Mouse (Mus musculus): ENCODE data around the gene Ccdc146.
A peak's percentile ranks its signal among the peaks of the same experiment; 100 is the strongest.
"Not testable (repeated sequence)": the region's sequence is repeated elsewhere in the genome, so short reads cannot be mapped to it uniquely, and the experiment has no call there.

The Ccdc146 gene

DNA sequence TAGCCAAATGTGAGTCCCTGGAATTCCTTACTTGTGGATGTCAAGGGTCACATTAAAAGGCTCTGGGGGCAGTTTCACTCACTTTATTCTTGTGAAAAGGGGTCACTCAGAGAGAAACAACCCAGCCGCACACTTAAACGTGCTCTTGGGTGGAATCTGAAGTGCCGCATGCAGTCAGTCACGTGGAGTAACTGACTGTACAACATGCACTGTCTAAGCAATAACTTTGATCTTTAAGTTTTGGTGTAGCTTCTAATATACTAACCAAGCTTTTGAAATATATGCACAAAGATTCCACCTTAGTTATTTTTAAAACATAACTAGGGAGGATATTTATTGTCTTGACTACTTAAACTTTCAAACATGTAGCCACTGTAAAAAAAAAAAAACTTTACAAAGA, 47.5 kb downstream of the Ccdc146 start:
- H3K27me3 ChIP-seq (ENCODE audit: control insufficient read depth, insufficient read depth, low read length, poor library complexity, severe bottlenecking) = no peaks in the 10 kb centered on the region
- no peak for DNase-seq (ENCODE audit: low read depth, low spot score)
- H3K36me3 ChIP-seq (ENCODE audit: control insufficient read depth, insufficient read depth, low read length, poor library complexity, severe bottlenecking) = no peaks in the 10 kb centered on the region

DNA sequence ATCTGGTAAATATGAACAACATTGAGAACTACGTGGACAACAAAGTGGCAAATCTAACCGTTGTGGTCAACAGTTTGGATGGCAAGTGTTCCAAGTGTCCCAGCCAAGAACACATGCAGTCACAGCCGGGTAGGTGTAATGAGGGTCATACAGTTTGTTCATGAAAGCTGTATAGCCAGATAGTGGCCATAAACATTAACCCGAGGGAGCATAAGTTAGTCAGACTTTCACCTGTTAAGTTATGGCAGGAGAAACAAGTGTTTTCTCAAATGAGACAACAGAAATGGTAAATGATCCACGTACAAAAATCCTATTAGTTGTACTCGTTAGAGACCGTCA, 51.3 kb downstream of the Ccdc146 start:
- Histone ChIP-seq H3K27me3 (ENCODE audit: control insufficient read depth, insufficient read depth, low read length, poor library complexity, severe bottlenecking) (no peaks in the 10 kb centered on the region), H3K36me3 (ENCODE audit: control insufficient read depth, insufficient read depth, low read length, poor library complexity, severe bottlenecking) (no peaks in the 10 kb centered on the region)
- no peak for DNase-seq (ENCODE audit: low read depth, low spot score)

DNA sequence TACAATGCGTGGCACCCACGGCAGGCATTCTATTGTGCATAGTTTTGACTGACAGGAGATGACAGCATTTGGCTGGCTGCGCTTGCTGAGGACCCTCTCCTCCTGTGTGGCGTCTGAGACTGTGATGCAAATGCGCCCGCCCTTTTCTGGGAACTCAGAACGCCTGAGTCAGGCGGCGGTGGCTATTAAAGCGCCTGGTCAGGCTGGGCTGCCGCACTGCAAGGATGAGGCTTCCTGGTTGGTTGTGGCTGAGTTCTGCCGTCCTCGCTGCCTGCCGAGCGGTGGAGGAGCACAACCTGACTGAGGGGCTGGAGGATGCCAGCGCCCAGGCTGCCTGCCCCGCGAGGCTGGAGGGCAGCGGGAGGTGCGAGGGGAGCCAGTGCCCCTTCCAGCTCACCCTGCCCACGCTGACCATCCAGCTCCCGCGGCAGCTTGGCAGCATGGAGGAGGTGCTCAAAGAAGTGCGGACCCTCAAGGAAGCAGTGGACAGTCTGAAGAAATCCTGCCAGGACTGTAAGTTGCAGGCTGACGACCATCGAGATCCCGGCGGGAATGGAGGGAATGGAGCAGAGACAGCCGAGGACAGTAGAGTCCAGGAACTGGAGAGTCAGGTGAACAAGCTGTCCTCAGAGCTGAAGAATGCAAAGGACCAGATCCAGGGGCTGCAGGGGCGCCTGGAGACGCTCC, 51.8 kb downstream of the Ccdc146 start, which contains the start of gene Fgl2:
TSS of gene Fgl2 (plus strand) at position 150 of the 687 bp plus-strand sequence.
- peak; percentile 47 for DNase-seq (ENCODE audit: low read depth, low spot score)

DNA sequence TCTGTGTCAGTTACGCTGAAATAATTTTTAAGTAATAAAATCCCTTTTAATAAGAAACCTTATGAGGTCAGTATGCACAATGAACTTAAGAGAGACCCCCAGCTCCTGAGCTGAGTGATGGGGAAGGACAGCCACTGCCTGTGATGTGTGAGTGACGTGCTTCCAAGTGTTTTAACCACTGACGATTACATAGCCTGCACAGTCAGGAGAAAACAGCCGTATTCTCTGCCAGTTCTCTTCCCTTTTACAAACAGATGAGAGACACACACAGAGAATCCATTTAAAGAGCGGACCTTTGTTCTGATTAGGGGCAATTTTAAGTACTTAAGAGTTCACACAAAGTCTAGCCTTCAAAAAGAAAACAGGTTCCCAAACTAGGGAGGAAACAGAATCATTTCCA, 52.6 kb downstream of the Ccdc146 start:
- no peak for DNase-seq (ENCODE audit: low read depth, low spot score)
- Histone ChIP-seq H3K36me3 (ENCODE audit: control insufficient read depth, insufficient read depth, low read length, poor library complexity, severe bottlenecking) (no peaks in the 10 kb centered on the region), H3K27me3 (ENCODE audit: control insufficient read depth, insufficient read depth, low read length, poor library complexity, severe bottlenecking) (no peaks in the 10 kb centered on the region)

More for the DNA sequence above, 51.8 kb downstream of the Ccdc146 start, which contains the start of gene Fgl2:
- Histone ChIP-seq H3K36me3 (ENCODE audit: control insufficient read depth, insufficient read depth, low read length, poor library complexity, severe bottlenecking) (no peaks in the 10 kb centered on the region), H3K27me3 (ENCODE audit: control insufficient read depth, insufficient read depth, low read length, poor library complexity, severe bottlenecking) (no peaks in the 10 kb centered on the region)

DNA sequence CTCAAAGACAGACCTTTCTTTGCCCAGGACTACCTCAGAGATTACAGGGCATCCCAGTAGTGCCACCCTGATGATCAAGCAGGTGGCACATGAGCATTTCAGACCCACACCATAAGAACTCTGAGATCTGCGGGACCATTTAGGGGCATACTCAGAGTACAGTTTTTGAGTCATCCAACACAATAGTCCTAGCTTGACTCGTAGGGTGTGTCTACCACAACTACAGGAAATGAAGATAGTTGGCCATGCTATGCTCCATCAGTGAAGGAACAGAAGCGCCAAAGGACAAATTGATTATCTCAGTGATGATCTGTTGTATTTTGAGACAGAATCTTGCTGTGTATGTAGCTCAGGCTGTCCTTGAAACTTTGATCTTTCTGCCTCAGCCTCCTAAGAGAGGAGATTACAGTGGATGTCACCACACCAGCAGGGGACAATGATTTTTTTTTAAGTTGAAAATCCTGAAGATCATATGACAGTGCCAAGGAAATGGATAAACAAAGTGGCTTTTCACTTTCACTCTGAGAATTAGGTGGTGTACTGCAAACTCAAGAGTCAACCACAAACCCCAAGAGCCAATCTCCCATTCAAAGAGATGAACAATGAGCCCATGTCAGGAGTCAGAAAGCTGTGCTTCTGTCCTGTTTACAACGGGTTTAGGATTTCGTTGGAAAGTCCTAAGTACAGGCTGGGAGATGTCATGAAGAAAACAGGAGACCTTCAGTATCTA, 54.1 kb downstream of the Ccdc146 start:
- DNase-seq (ENCODE audit: low read depth, low spot score) = no peak
- H3K27me3 ChIP-seq (ENCODE audit: control insufficient read depth, insufficient read depth, low read length, poor library complexity, severe bottlenecking) = no peaks in the 10 kb centered on the region
- H3K36me3 ChIP-seq (ENCODE audit: control insufficient read depth, insufficient read depth, low read length, poor library complexity, severe bottlenecking) = no peaks in the 10 kb centered on the region

DNA sequence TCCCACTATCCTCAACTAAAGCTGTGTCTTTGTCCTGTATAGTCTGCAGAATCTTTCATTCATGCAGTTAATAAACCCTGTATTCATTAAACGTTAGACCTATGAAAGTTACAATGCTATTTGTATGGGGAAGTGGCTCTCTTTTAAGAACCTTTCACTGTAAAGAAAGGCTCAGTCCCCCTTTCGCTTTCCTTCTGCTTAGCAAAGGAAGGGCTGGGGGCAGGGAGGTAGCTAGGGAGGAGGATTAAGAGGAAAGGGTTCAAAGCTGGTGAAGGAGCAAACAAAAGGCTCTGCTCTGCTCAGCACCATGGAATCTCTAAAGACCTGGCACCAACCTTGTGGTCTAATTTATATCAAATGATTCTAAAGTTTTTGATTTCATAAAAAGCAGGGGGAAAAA, 57.0 kb downstream of the Ccdc146 start:
- no peaks in the 10 kb centered on the region for H3K36me3 ChIP-seq (ENCODE audit: control insufficient read depth, insufficient read depth, low read length, poor library complexity, severe bottlenecking)
- no peaks in the 10 kb centered on the region for H3K27me3 ChIP-seq (ENCODE audit: control insufficient read depth, insufficient read depth, low read length, poor library complexity, severe bottlenecking)
- DNase-seq (ENCODE audit: low read depth, low spot score) = peak; percentile 33

DNA sequence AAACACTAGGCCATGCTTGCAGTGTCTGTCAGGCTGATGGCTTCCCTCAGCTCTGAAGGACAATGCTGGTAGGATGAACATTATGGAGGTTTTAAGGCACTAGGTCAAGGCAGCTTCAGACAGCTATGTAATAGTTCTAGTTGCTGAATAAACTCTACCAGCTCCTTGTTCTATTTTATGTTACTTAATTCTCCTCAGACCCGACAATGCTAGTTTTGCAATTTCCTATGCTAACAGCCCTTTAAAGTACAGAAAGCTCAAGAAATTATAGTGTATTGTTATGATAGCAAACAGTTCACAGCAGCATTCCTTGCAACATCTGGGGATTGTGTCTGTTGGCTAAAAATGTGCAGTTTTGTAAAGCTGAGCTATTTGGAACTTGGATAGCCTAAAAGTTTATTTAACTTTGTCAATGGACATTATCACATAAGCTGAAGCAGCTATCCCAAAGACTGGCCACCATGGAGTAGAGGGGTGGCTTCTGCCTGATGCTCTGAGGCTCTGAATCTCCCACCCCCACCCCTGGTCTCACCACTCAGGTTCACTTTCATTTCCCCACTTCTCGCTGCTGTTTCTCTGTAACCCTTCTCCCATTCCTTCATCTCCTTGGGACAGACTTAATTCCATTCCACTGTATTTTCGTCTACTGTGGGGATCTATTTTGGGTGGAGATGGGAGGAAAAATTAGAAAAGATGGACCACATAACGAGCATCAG, 58.0 kb downstream of the Ccdc146 start:
- DNase-seq (ENCODE audit: low read depth, low spot score) = no peak
- H3K36me3 ChIP-seq (ENCODE audit: control insufficient read depth, insufficient read depth, low read length, poor library complexity, severe bottlenecking) = no peaks in the 10 kb centered on the region

DNA sequence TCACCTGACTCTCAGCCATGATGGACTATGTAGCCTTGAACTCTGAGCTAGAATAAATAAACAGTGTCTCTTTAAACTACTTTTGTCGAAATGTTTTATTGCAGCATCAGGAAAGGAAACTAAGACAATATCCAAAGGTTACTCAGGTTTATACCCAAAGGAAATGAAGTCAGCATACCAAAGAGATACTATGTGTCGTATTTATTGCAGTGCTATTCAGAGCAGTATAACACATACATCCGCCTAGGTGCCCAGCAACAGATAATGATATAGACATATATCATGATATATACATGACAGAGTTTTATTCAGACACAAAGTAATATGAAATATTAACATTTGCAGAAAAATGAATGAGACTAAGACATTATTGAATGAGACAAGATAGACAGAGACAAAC, 61.1 kb downstream of the Ccdc146 start:
- Histone ChIP-seq H3K36me3 (ENCODE audit: control insufficient read depth, insufficient read depth, low read length, poor library complexity, severe bottlenecking) (no peaks in the 10 kb centered on the region), H3K27me3 (ENCODE audit: control insufficient read depth, insufficient read depth, low read length, poor library complexity, severe bottlenecking) (no peaks in the 10 kb centered on the region)
- DNase-seq (ENCODE audit: low read depth, low spot score) = no peak

More for the DNA sequence above, 58.0 kb downstream of the Ccdc146 start:
- no peaks in the 10 kb centered on the region for H3K27me3 ChIP-seq (ENCODE audit: control insufficient read depth, insufficient read depth, low read length, poor library complexity, severe bottlenecking)

DNA sequence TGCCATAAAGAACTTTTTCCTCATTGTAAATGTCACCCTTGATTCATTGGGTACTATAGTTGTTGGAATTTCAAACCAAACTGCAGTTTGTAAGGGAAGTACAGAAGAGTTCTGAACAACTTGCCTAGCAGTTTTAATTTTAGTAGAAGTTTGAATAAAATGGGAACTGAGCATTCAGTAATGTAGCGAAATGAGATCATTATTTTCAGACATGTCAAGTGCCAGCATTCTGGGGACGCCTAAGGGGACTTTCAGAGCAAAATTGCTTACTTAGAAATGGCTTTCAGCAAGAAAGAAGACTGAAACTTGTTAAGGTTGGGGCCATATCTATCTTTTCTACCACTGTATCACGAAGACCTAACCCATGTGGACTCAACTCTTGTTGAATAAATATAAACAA, 65.8 kb downstream of the Ccdc146 start:
- Histone ChIP-seq H3K36me3 (ENCODE audit: control insufficient read depth, insufficient read depth, low read length, poor library complexity, severe bottlenecking) (no peaks in the 10 kb centered on the region), H3K27me3 (ENCODE audit: control insufficient read depth, insufficient read depth, low read length, poor library complexity, severe bottlenecking) (no peaks in the 10 kb centered on the region)
- DNase-seq (ENCODE audit: low read depth, low spot score) = no peak

DNA sequence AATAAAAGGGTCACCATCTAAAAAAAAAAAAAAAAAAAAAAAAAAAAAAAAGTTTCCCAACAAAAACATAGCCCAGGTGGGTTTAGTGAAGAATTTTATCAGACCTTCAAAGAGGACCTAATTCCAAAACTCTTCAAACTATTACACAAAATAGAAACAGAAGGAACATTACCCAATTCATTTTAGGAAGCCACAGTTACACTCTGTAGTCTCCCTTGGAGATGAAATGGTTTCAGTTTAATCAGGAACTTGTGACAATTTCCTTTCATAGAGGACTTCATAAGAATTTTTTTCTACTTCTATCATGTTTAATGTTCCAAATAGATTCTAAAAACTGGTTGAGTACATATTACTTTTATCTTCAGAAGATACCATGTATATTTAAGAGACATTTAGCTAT, 72.8 kb downstream of the Ccdc146 start:
- no peaks in the 10 kb centered on the region for H3K36me3 ChIP-seq (ENCODE audit: control insufficient read depth, insufficient read depth, low read length, poor library complexity, severe bottlenecking)
- no peak for DNase-seq (ENCODE audit: low read depth, low spot score)
- no peaks in the 10 kb centered on the region for H3K27me3 ChIP-seq (ENCODE audit: control insufficient read depth, insufficient read depth, low read length, poor library complexity, severe bottlenecking)

DNA sequence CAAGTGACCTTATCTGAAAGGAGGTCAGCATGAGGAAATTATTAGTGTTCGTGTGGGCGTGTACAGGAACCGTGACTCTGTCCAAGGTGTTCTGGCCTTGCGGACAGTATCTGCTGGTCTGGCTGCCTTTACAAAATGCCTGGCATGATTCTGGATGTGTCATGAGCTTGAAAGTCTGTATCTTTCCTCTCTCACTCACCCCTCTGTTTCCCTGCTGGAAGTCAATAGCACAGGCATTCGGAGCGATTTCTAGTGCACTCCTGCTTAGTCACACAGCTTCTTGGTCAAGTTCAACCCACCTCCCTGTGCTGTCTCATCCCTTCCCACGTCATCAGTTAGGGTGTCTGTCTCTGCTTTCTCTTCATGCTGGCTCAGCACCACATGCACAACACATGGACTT, 76.1 kb downstream of the Ccdc146 start:
- no peaks in the 10 kb centered on the region for H3K27me3 ChIP-seq (ENCODE audit: control insufficient read depth, insufficient read depth, low read length, poor library complexity, severe bottlenecking)
- DNase-seq (ENCODE audit: low read depth, low spot score) = no peak
- H3K36me3 ChIP-seq (ENCODE audit: control insufficient read depth, insufficient read depth, low read length, poor library complexity, severe bottlenecking) = no peaks in the 10 kb centered on the region

DNA sequence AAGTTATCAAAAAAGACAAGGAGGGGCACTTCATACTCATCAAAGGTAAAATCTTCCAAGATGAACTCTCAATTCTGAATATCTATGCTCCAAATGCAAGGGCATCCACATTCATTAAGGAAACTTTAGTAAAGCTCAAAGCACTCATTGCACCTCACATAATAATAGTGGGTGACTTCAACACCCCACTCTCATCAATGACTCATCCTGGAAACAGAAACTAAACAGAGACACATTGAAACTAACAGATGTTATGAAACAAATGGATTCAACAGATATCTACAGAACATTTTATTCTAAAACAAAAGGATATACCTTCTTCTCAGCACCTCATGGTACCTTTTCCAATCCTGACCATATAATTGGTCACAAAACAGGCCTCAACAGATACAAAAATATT, 82.2 kb downstream of the Ccdc146 start:
- H3K36me3 ChIP-seq (ENCODE audit: control insufficient read depth, insufficient read depth, low read length, poor library complexity, severe bottlenecking); H3K27me3 ChIP-seq (ENCODE audit: control insufficient read depth, insufficient read depth, low read length, poor library complexity, severe bottlenecking); DNase-seq (ENCODE audit: low read depth, low spot score): not testable (repeated sequence)

DNA sequence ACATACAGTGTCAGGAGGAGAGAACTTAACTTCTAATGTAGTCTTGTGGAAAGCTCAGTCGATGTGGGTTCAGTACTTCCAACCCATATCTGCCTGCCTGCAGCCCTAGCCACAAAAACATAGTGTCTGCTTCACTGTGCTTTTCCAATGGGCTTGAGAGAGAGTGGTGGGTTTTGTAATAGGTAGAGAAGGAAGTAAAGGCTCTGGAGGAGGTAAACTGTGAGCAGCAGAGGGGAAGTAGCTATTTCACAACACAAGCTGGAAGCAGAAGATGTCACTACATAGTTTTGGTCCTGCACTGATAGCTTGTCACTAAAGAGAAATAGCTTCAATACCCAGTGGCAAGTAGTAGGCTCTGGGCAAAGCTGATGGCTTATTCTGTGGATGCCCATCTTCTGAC, 92.4 kb downstream of the Ccdc146 start:
- no peaks in the 10 kb centered on the region for H3K36me3 ChIP-seq (ENCODE audit: control insufficient read depth, insufficient read depth, low read length, poor library complexity, severe bottlenecking)
- H3K27me3 ChIP-seq (ENCODE audit: control insufficient read depth, insufficient read depth, low read length, poor library complexity, severe bottlenecking) = no peaks in the 10 kb centered on the region
- peak; percentile 11 for DNase-seq (ENCODE audit: low read depth, low spot score)

DNA sequence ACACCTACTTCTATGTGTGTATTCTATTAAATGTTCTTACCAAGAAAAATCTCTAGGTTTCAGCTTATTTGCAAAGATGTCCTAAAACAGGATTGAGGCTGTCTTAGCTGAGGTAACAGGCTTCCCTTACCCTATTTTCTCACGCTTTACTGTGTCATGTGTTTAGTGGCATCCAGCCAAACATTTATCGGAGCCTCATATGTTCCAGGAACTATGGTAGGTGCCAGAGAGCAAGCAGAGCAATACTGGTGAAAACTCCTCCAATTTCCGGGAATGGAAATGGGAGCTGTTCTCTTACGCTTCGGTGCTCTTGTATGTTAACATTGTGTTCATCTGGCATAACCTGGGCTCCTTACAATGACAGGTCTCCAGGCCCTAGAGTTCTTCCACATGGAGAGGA, 92.8 kb downstream of the Ccdc146 start:
- Histone ChIP-seq H3K27me3 (ENCODE audit: control insufficient read depth, insufficient read depth, low read length, poor library complexity, severe bottlenecking) (no peaks in the 10 kb centered on the region), H3K36me3 (ENCODE audit: control insufficient read depth, insufficient read depth, low read length, poor library complexity, severe bottlenecking) (no peaks in the 10 kb centered on the region)
- no peak for DNase-seq (ENCODE audit: low read depth, low spot score)

All from splenic B cell, adult 2 months (primary cell).